Mouse (Mus musculus) embryonic facial prominence, embryonic 11.5 days (tissue): Measurements from ENCODE around the gene Rnf213. TPM values are rescaled to one million over a fixed set of nuclear protein-coding genes. Genes with fewer than 3 reads are reported as not detected.
"Not testable (repeated sequence)": the region's sequence is repeated elsewhere in the genome, so short reads cannot be mapped to it uniquely, and the experiment has no call there.

Experiments
- ATAC-seq: fragments of 200-750 bp; cut with Nextera tagmentation; replicated peaks from 2 replicates; pipeline ENCODE4 v1.8.0; 2017; ENCODE audit warnings: low read depth; ENCODE audit not compliant: insufficient number of reproducible peaks, low FRiP score, low TSS enrichment
- DNase-seq: peaks from one replicate; pipeline ENCODE4 v3.0.0-alpha.2; 2015; ENCODE audit warnings: low spot score
- H3K27ac ChIP-seq: fragments of 300-500 bp; sonication (generic); replicated peaks from 2 replicates; pipeline ENCODE4 v1.5.1; 2014; ENCODE audit warnings: mild to moderate bottlenecking, low read depth, low read length, control low read depth
- H3K27me3 ChIP-seq: fragments of 300-500 bp; sonication (generic); 2 replicates; pipeline ENCODE4 v1.6.1; 2014; ENCODE audit warnings: mild to moderate bottlenecking, low read length, moderate library complexity, mixed read lengths; ENCODE audit not compliant: control insufficient read depth, insufficient read depth
- H3K36me3 ChIP-seq: fragments of 300-500 bp; sonication (generic); replicated peaks from 2 replicates; pipeline ENCODE4 v1.6.1; 2014; ENCODE audit warnings: low read depth, mild to moderate bottlenecking, low read length, moderate library complexity, mixed read lengths; ENCODE audit not compliant: control insufficient read depth, insufficient read depth
- H3K4me1 ChIP-seq: fragments of 300-500 bp; sonication (generic); 2 replicates; pipeline ENCODE4 v1.6.1; 2014; ENCODE audit warnings: low read length, mixed read lengths; ENCODE audit not compliant: control insufficient read depth, insufficient read depth
- H3K4me2 ChIP-seq: fragments of 300-500 bp; sonication (generic); 2 replicates; pipeline ENCODE4 v1.6.1; 2014; ENCODE audit warnings: low read depth, mild to moderate bottlenecking, control low read depth, low read length, moderate library complexity
- H3K4me3 ChIP-seq: fragments of 300-500 bp; sonication (generic); 2 replicates; pipeline ENCODE4 v1.5.1; 2014; ENCODE audit warnings: low read depth, low read length, control low read depth
- H3K9ac ChIP-seq: fragments of 300-500 bp; sonication (generic); replicated peaks from 2 replicates; pipeline ENCODE4 v1.6.1; 2014; ENCODE audit warnings: mild to moderate bottlenecking, control low read depth, low read length
- H3K9me3 ChIP-seq: fragments of 300-500 bp; sonication (generic); replicated peaks from 2 replicates; pipeline ENCODE4 v1.6.1; 2016; ENCODE audit warnings: mild to moderate bottlenecking, low read length, inconsistent platforms, mixed read lengths; ENCODE audit not compliant: control insufficient read depth
- whole genome bisulfite sequencing: fragments of 180-500 bp; shearing (Covaris S2); extraction: QIAGEN DNeasy Blood & Tissue Kit; methylation state at CpG from one replicate; pipeline ENCODE4 v1.1.7; 2014; 5-methylcytosine and 5-hydroxymethylcytosine counted together
- polyA plus RNA-seq: library from polyadenylated mRNA; unstranded; fragments of >200 nt; fragmentation: Nextera tagmentation; extraction: Ambion mirVana; gene quantifications from 2 replicates; pipeline ENCODE4 v1.2.1, GENCODE M21; 2014

Rnf213 gene
- polyA plus RNA-seq, 1 experiment from 2014 or later, result 1.8 TPM

- Histone ChIP-seq H3K4me2 (no peak overlapping the region), H3K27ac (no peak overlapping the region), H3K9ac (no peak overlapping the region), H3K4me3 (no peak overlapping the region), H3K27me3 (no peaks in the 10 kb centered on the region), H3K9me3 (no peaks in the 10 kb centered on the region), H3K4me1 (no peaks in the 10 kb centered on the region), H3K36me3 (no peaks in the 10 kb centered on the region; the same call in none of the 2 replicates)
- DNase-seq (no peak), ATAC-seq (no peak)
- 86% methylated on average over 9 of the region's 9 CpGs for WGBS
Measured at GRCm38 (mm10) chr11:119381631-119382337, 11.1 kb upstream of the Rnf213 start.

- no peak for DNase-seq
- no peaks in the 10 kb centered on the region; the same call in none of the 2 replicates for H3K36me3 ChIP-seq
Measured at GRCm38 (mm10) chr11:119382338-119382850, 10.5 kb upstream of the Rnf213 start.

DNA sequence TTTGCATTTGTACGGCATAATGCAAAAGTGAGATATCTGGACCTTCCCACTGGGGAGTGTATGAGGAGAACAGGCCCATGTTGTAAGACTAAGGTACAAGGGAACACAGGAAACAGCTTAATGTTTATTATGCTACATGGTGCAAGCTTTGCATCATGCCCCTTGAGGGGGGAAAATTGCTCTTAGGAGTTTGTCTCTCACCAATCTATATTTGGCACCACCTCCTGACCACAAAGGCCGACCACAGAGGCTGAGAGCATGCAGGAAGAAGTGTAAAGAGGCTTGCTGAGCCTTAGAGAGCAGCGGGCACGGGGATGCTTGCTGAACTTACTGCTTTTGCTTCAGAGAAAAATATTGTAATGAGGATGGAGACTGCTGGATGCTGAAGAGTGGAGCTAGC lies 8.0 kb upstream of the Rnf213 start:
- DNase-seq (no peak), ATAC-seq (no peak)
- no peaks in the 10 kb centered on the region; the same call in 1 of the 2 replicates for H3K36me3 ChIP-seq
- no peak overlapping the region for H3K27ac ChIP-seq
- peaks cover 8% of the 10 kb centered on the region for H3K27me3 ChIP-seq
- H3K9me3 ChIP-seq, result no peaks in the 10 kb centered on the region
- no peak overlapping the region for H3K4me2 ChIP-seq
- 88% methylated on average over 4 of the region's 4 CpGs for WGBS
- no peaks in the 10 kb centered on the region for H3K4me1 ChIP-seq
- no peak overlapping the region for H3K4me3 ChIP-seq
- H3K9ac ChIP-seq, result no peak overlapping the region

More at GRCm38 (mm10) chr11:119382338-119382850, 10.5 kb upstream of the Rnf213 start:
- ATAC-seq, result no peak
- WGBS, result 67% methylated on average over 6 of the region's 6 CpGs
- no peak overlapping the region for H3K4me2 ChIP-seq
- no peaks in the 10 kb centered on the region for H3K9me3 ChIP-seq
- H3K27me3 ChIP-seq, result no peaks in the 10 kb centered on the region
- no peak overlapping the region for H3K27ac ChIP-seq
- H3K9ac ChIP-seq, result no peak overlapping the region
- H3K4me1 ChIP-seq, result no peaks in the 10 kb centered on the region
- H3K4me3 ChIP-seq, result no peak overlapping the region

DNA sequence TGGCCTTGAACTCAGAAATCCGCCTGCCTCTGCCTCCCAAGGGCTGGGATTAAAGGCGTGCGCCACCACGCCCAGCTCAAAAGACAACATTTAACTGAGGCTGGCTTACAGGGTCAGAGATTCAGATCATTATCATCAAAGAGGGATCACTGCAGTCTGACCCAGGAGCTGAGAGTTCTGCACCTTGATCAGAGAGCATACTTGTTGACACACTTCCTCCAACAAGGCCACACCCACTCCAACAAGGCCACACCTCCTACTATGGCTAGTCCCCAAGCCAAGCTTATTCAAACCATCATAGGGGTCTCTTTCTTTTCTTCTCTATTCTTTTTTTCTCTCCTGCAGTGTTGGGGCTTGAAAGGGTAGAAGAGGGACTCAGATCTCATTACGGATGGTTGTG lies 6.6 kb upstream of the Rnf213 start:
- no peaks in the 10 kb centered on the region for H3K36me3 ChIP-seq
- H3K27me3 ChIP-seq, result peaks cover 21% of the 10 kb centered on the region
- no peak overlapping the region for H3K27ac ChIP-seq
- no peak overlapping the region for H3K4me2 ChIP-seq
- DNase-seq (no peak), ATAC-seq (no peak)
- 95% methylated on average over 5 of the region's 5 CpGs for WGBS
- H3K4me1 ChIP-seq, result no peaks in the 10 kb centered on the region; the same call in 1 of the 2 replicates
- H3K4me3 ChIP-seq, result no peak overlapping the region
- no peaks in the 10 kb centered on the region for H3K9me3 ChIP-seq
- H3K9ac ChIP-seq, result no peak overlapping the region

GRCm38 (mm10) chr11:119387273-119387672 lies 5.6 kb upstream of the Rnf213 start:
- not testable (repeated sequence) for H3K9ac ChIP-seq, H3K27ac ChIP-seq, H3K4me3 ChIP-seq, H3K4me2 ChIP-seq, H3K4me1 ChIP-seq, H3K36me3 ChIP-seq, ATAC-seq, H3K9me3 ChIP-seq, DNase-seq
- peaks cover 30% of the 10 kb centered on the region for H3K27me3 ChIP-seq
- 27% methylated on average over 3 of the region's 3 CpGs for WGBS

DNA sequence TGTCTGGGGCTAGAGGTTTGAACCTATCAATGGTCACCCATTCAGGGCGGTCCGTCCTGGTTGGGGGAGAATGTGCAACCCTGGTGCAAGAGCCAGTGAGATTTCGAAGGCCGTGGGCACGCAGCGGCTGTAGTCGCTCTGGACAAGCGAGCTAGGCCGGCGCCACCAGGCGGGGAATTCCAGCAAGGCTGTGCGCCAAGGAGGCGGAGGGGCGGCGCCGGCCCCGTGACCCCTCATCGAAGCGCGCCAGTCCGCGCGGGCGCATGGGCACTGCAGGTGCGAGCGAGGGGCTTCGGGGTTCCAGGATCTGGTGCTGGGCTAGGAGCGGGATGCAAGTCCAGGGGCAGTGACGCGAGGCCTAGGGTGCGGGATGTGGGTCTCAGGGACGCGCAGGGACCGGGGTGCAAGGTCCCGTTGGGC lies 3.0 kb upstream of the Rnf213 start:
- no peaks in the 10 kb centered on the region for H3K9me3 ChIP-seq
- no peak overlapping the region for H3K27ac ChIP-seq
- H3K4me1 ChIP-seq, result no peaks in the 10 kb centered on the region; the same call in 1 of the 2 replicates
- H3K27me3 ChIP-seq, result peaks cover 50% of the 10 kb centered on the region
- H3K9ac ChIP-seq, result peak overlapping the region; percentile 54
- H3K4me2 ChIP-seq, result peak overlapping the region; percentile 98
- H3K36me3 ChIP-seq, result no peaks in the 10 kb centered on the region
- DNase-seq, result peak; percentile 81
- peak; percentile 30; the same call in 1 of the 2 replicates for ATAC-seq
- under 1% methylated on average over 34 of the region's 35 CpGs for WGBS
- H3K4me3 ChIP-seq, result peak overlapping the region; percentile 50

DNA sequence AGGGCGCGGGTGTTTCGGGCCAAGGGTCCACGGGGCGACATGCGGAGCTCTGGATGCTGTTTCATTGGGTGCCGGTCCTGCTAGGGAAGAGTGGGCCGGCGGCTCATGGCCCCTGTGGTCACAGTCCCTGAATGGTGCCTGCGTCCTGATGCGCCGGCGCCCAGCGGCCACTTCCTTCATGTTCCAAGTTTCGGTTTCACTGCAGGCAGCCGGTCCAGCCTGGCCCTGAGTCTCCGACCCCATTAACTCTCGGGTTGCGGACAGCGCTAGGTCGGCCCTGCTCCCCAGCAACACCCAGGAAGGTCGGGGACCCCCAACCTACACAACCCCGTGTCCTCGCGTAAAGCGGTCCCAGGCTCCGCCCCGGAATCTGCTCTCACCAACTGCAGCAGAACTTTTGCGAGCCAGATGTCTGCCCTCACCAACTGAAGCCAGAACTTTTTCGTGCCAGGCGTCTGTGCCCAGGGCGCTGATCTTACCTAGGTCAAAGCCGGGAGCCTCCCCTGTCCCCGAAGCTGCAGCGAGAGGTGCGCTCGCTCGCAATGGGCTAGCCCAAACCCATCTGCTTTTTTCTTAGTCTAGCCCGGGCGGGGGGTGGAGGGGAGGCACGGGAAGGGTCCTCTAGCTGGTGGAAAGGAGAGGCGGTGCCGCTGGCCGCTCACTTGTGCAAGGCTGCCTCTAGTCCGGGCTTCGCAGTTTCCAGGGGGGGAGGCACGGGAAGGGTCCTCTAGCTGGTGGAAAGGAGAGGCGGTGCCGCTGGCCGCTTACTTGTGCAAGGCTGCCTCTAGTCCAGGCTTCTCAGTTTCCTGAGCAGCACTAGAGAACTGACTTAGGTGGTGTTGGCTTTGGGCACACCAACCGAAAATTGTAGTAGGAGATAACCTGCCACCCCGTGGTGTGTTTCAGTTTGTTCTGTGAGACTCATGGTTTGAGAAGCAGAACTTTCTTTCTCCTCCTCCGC lies 2.3 kb upstream of the Rnf213 start:
- Histone ChIP-seq H3K4me2 (peak overlapping the region; percentile 98), H3K9ac (peak overlapping the region; percentile 54), H3K27me3 (peaks cover 56% of the 10 kb centered on the region), H3K4me1 (no peaks in the 10 kb centered on the region; the same call in 1 of the 2 replicates), H3K36me3 (no peaks in the 10 kb centered on the region), H3K9me3 (no peaks in the 10 kb centered on the region), H3K27ac (no peak overlapping the region), H3K4me3 (peak overlapping the region; percentile 50)
- WGBS, result 2% methylated on average over 53 of the region's 53 CpGs
- no peak for ATAC-seq
- peak; percentile 36 for DNase-seq
